Mouse (Mus musculus) embryo, embryonic 11.5 days (tissue): ENCODE data around the gene Sh3bp5l.
A peak's percentile ranks its signal among the peaks of the same experiment; 100 is the strongest.
"Not testable (repeated sequence)": the region's sequence is repeated elsewhere in the genome, so short reads cannot be mapped to it uniquely, and the experiment has no call there.

ENCODE experiments used
- DNase-seq: peaks from one replicate; pipeline ENCODE4 v3.0.0-alpha.2; 2012; ENCODE audit warnings: low read depth, low spot score

Sh3bp5l gene

GRCm38 (mm10) chr11:58322824-58323569 is 7.5 kb upstream of the Sh3bp5l start:
- DNase-seq = peak; percentile 91

- no peak for DNase-seq
Measured at GRCm38 (mm10) chr11:58323570-58324340, 6.8 kb upstream of the Sh3bp5l start.

GRCm38 (mm10) chr11:58324614-58325229 is 5.8 kb upstream of the Sh3bp5l start:
- no peak for DNase-seq

- DNase-seq = no peak
Measured at GRCm38 (mm10) chr11:58326781-58327180, 3.7 kb upstream of the Sh3bp5l start.

- no peak for DNase-seq
Measured at GRCm38 (mm10) chr11:58329906-58330275, 633 bp upstream of the Sh3bp5l start.

GRCm38 (mm10) chr11:58331149-58331495 is 598 bp downstream of the Sh3bp5l start:
- no peak for DNase-seq

- DNase-seq = no peak
Measured at GRCm38 (mm10) chr11:58331546-58331945, 1.0 kb downstream of the Sh3bp5l start.

GRCm38 (mm10) chr11:58334746-58335145 is 4.2 kb downstream of the Sh3bp5l start:
- DNase-seq = no peak

GRCm38 (mm10) chr11:58346745-58347144 is 16.2 kb downstream of the Sh3bp5l start:
- DNase-seq = no peak

GRCm38 (mm10) chr11:58350628-58351027 is 20.1 kb downstream of the Sh3bp5l start:
- DNase-seq = no peak

- DNase-seq = no peak
Measured at GRCm38 (mm10) chr11:58351179-58351578, 20.7 kb downstream of the Sh3bp5l start.

- DNase-seq = no peak
Measured at GRCm38 (mm10) chr11:58352681-58353548, 22.4 kb downstream of the Sh3bp5l start.

- DNase-seq = no peak
Measured at GRCm38 (mm10) chr11:58353709-58354108, 23.2 kb downstream of the Sh3bp5l start.

GRCm38 (mm10) chr11:58354476-58354875 is 24.0 kb downstream of the Sh3bp5l start:
- no peak for DNase-seq

GRCm38 (mm10) chr11:58354927-58355326 is 24.4 kb downstream of the Sh3bp5l start:
- no peak for DNase-seq

GRCm38 (mm10) chr11:58357042-58357441 is 26.5 kb downstream of the Sh3bp5l start:
- no peak for DNase-seq

GRCm38 (mm10) chr11:58357844-58358534 is 27.5 kb downstream of the Sh3bp5l start:
- DNase-seq = no peak

- DNase-seq = not testable (repeated sequence)
Measured at GRCm38 (mm10) chr11:58362562-58362961, 32.0 kb downstream of the Sh3bp5l start.

GRCm38 (mm10) chr11:58364454-58364853 is 33.9 kb downstream of the Sh3bp5l start:
- no peak for DNase-seq

GRCm38 (mm10) chr11:58366191-58366590 is 35.7 kb downstream of the Sh3bp5l start:
- DNase-seq = not testable (repeated sequence)

GRCm38 (mm10) chr11:58377273-58377672 is 46.7 kb downstream of the Sh3bp5l start:
- no peak for DNase-seq
